Mouse (Mus musculus) hindbrain, embryonic 12.5 days (tissue): Measurements from ENCODE around the gene Acaca. TPM values are rescaled to one million over a fixed set of nuclear protein-coding genes. Genes with fewer than 3 reads are reported as not detected.
A peak's percentile ranks its signal among the peaks of the same experiment; 100 is the strongest.
"Not testable (repeated sequence)": the region's sequence is repeated elsewhere in the genome, so short reads cannot be mapped to it uniquely, and the experiment has no call there.

Experiments
- ATAC-seq: fragments of 200-750 bp; cut with Nextera tagmentation; 2 replicates; pipeline ENCODE4 v1.8.0; 2017; ENCODE audit warnings: moderate TSS enrichment; ENCODE audit not compliant: low FRiP score
- H3K27ac ChIP-seq: fragments of 300-500 bp; sonication (generic); 2 replicates; pipeline ENCODE4 v1.5.1; 2016; ENCODE audit warnings: mild to moderate bottlenecking
- H3K27me3 ChIP-seq: fragments of 300-500 bp; sonication (generic); 2 replicates; pipeline ENCODE4 v1.6.1; 2016; ENCODE audit warnings: mild to moderate bottlenecking
- H3K36me3 ChIP-seq: fragments of 300-500 bp; sonication (generic); 2 replicates; pipeline ENCODE4 v1.6.1; 2016; ENCODE audit warnings: mild to moderate bottlenecking
- H3K4me1 ChIP-seq: fragments of 300-500 bp; sonication (generic); 2 replicates; pipeline ENCODE4 v1.6.1; 2016
- H3K4me2 ChIP-seq: fragments of 300-500 bp; sonication (generic); replicated peaks from 2 replicates; pipeline ENCODE4 v1.6.1; 2016; ENCODE audit warnings: mild to moderate bottlenecking
- H3K4me3 ChIP-seq: fragments of 300-500 bp; sonication (generic); 2 replicates; pipeline ENCODE4 v1.5.1; 2016; ENCODE audit warnings: mild to moderate bottlenecking
- H3K9ac ChIP-seq: fragments of 300-500 bp; sonication (generic); 2 replicates; pipeline ENCODE4 v1.6.1; 2016; ENCODE audit warnings: mild to moderate bottlenecking, moderate library complexity
- H3K9me3 ChIP-seq: fragments of 300-500 bp; sonication (generic); replicated peaks from 2 replicates; pipeline ENCODE4 v1.6.1; 2016; ENCODE audit warnings: mild to moderate bottlenecking
- WGBS: fragments of 180-500 bp; shearing (Covaris S2); methylation state at CpG from one replicate; pipeline ENCODE4 v1.1.7; 2016; 5-methylcytosine and 5-hydroxymethylcytosine counted together
- polyA plus RNA-seq: library from polyadenylated mRNA; unstranded; fragments of >200 nt; fragmentation: Nextera tagmentation; extraction: Ambion mirVana; gene quantifications from 2 replicates; pipeline ENCODE4 v1.2.1, GENCODE M21; 2016

Acaca gene
- polyA plus RNA-seq, 1 experiment from 2014 or later, result 31.6 TPM

DNA sequence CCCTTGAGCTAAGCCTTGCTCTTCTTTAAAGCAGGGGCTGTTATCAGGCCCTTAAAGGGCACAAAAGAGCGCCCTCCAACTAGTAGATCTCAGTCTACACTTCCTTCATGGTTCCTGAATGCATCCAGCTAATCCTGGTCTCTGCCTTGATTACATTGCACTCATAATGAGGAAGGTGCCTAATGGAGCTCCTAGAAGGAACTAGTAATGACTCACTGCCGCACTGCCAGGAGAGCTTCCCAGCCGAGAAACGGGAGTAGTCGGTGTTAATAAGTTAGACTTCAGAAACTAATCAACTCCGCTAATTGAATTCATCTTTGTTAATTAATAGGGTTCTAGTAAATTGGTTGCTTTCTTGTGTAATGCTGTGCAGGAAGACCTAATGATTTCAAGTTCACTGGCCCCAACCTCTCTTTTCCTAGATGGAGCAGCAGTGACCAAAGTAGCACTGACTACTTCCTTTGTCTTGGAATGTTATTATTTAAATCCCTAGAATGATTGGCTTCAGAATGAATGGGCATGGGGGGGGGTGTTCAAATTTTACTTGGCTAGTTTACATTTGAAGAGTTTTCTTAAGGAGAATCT, 176.8 kb downstream of the Acaca start:
- H3K9ac ChIP-seq, result no peak overlapping the region
- H3K9me3 ChIP-seq, result no peaks in the 10 kb centered on the region
- no peaks in the 10 kb centered on the region for H3K4me1 ChIP-seq
- no peak for ATAC-seq
- WGBS, result 89% methylated on average over 6 of the region's 6 CpGs
- no peak overlapping the region for H3K27ac ChIP-seq
- H3K27me3 ChIP-seq, result no peaks in the 10 kb centered on the region
- H3K36me3 ChIP-seq, result peaks cover 12% of the 10 kb centered on the region
- H3K4me2 ChIP-seq, result no peak overlapping the region
- H3K4me3 ChIP-seq, result no peak overlapping the region

- ATAC-seq, result no peak
- 52% methylated on average over 7 of the region's 7 CpGs for WGBS
- Histone ChIP-seq H3K4me1 (peaks cover 11% of the 10 kb centered on the region), H3K9me3 (no peaks in the 10 kb centered on the region), H3K27me3 (no peaks in the 10 kb centered on the region), H3K36me3 (0 out of 2 replicates have a peak, but pooled peaks cover 7% of the 10 kb centered on the region), H3K27ac (peak overlapping the region; percentile 80), H3K4me3 (no peak overlapping the region), H3K9ac (no peak overlapping the region), H3K4me2 (no peak overlapping the region)
These were observed 194.7 kb downstream of the Acaca start for GRCm38 (mm10) chr11:84324032-84324752.

DNA sequence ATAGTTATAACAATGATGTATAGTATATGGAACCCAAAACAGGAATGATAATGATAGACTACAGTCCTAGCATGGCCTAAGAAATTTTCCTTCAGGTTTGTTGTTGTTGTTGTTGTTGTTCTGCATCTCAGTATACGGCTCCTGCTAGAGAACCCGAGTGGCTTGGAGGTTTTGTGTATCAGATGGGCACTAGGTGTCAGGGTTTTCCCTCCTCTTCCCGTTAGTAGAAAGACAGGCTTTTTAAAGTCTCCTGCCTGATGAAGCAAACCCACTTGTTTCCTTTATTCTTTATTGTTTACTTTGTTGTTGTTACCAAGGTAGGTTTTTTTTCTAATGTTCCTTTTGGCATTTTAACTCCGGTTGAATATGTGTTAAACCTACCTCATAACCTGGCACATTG, 197.6 kb downstream of the Acaca start:
- Histone ChIP-seq H3K4me1 (peaks cover 11% of the 10 kb centered on the region), H3K4me3 (no peak overlapping the region), H3K27me3 (no peaks in the 10 kb centered on the region), H3K36me3 (0 out of 2 replicates have a peak, but pooled peaks cover 7% of the 10 kb centered on the region), H3K9me3 (no peaks in the 10 kb centered on the region), H3K9ac (no peak overlapping the region), H3K4me2 (no peak overlapping the region), H3K27ac (no peak overlapping the region)
- ATAC-seq, result no peak
- WGBS, result 80% methylated on average over 4 of the region's 4 CpGs

DNA sequence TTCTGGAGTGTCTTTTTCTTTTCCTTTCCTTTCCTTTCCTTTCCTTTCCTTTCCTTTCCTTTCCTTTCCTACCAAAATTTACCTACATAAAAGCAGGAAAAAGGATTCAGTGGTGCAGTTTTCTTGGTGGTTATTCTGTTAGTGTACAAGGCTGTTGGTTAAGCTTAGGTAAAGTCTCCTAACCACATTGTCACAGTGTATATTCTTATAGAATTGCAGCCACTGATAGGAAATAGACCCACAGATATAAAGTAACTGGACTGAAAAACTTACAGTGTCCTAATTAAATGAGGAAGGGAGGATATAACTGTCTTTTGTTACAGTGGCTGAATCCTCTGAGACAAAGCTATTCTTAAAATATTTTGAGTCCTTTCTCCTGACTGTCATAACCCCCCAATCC, 202.9 kb downstream of the Acaca start:
- Histone ChIP-seq H3K9me3 (no peaks in the 10 kb centered on the region), H3K27ac (no peak overlapping the region), H3K4me3 (no peak overlapping the region), H3K9ac (no peak overlapping the region), H3K4me1 (no peaks in the 10 kb centered on the region), H3K4me2 (no peak overlapping the region), H3K36me3 (0 out of 2 replicates have a peak, but pooled peaks cover 4% of the 10 kb centered on the region), H3K27me3 (no peaks in the 10 kb centered on the region)
- ATAC-seq, result no peak

- H3K4me1 ChIP-seq, result no peaks in the 10 kb centered on the region
- 83% methylated on average over 3 of the region's 3 CpGs for WGBS
- H3K4me2 ChIP-seq, result no peak overlapping the region
- H3K27me3 ChIP-seq, result no peaks in the 10 kb centered on the region
- H3K36me3 ChIP-seq, result 0 out of 2 replicates have a peak, but pooled peaks cover 4% of the 10 kb centered on the region
- H3K9ac ChIP-seq, result no peak overlapping the region
- H3K27ac ChIP-seq, result no peak overlapping the region
- ATAC-seq, result no peak
- H3K9me3 ChIP-seq, result no peaks in the 10 kb centered on the region
- no peak overlapping the region for H3K4me3 ChIP-seq
These were observed 203.4 kb downstream of the Acaca start for GRCm38 (mm10) chr11:84332860-84333259.

- not testable (repeated sequence) for H3K27me3 ChIP-seq, H3K9ac ChIP-seq, H3K27ac ChIP-seq, ATAC-seq, H3K36me3 ChIP-seq, H3K4me1 ChIP-seq, H3K4me2 ChIP-seq, H3K4me3 ChIP-seq, H3K9me3 ChIP-seq
- 98% methylated on average over 8 of the region's 8 CpGs for WGBS
These were observed 208.8 kb downstream of the Acaca start for GRCm38 (mm10) chr11:84338273-84338672.

GRCm38 (mm10) chr11:84340630-84341029, 211.2 kb downstream of the Acaca start:
- no peak for ATAC-seq
- Histone ChIP-seq H3K4me3 (no peak overlapping the region), H3K36me3 (0 out of 2 replicates have a peak, but pooled peaks cover 8% of the 10 kb centered on the region), H3K4me1 (no peaks in the 10 kb centered on the region), H3K27ac (no peak overlapping the region), H3K9me3 (no peaks in the 10 kb centered on the region), H3K9ac (no peak overlapping the region), H3K27me3 (no peaks in the 10 kb centered on the region), H3K4me2 (no peak overlapping the region)
- WGBS, result 84% methylated on average over 2 of the region's 2 CpGs

DNA sequence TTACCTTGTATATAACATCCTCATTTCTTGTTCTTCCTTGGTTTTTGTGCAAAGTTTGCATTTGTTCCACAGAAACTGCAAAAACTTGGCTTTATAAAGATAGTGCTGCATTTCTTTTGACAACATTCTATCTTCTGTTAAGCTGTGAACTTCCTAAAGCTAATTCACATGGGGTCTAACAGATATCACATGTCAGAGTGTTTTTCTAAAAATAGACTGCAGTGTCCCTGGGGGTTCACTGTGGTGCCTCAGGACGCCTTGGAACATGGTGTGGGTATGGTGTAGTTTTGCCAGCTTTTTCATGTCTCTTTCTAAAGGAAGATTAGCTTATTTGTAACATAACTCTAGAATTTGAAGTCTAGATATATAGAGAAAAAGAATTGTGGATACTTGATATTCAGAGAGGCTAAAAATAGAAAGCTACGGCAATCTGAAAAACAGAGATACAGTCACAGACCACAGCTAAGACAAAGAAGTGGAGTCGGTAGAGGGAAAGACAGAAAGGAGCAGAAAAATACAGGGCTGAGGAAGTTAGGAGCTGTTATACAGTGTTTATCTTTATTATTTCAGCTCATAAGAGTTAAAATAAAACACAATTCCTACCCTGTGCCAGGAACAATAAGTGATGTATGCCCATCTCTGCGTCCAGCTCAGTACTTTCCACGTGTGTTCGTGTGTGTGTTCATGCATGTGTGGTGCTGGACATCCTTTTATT, 215.2 kb downstream of the Acaca start:
- Histone ChIP-seq H3K4me3 (no peak overlapping the region), H3K9me3 (no peaks in the 10 kb centered on the region), H3K4me1 (peaks cover 11% of the 10 kb centered on the region), H3K9ac (no peak overlapping the region), H3K27me3 (no peaks in the 10 kb centered on the region), H3K27ac (no peak overlapping the region), H3K36me3 (no peaks in the 10 kb centered on the region), H3K4me2 (no peak overlapping the region)
- no peak for ATAC-seq
- 78% methylated on average over 6 of the region's 6 CpGs for WGBS

DNA sequence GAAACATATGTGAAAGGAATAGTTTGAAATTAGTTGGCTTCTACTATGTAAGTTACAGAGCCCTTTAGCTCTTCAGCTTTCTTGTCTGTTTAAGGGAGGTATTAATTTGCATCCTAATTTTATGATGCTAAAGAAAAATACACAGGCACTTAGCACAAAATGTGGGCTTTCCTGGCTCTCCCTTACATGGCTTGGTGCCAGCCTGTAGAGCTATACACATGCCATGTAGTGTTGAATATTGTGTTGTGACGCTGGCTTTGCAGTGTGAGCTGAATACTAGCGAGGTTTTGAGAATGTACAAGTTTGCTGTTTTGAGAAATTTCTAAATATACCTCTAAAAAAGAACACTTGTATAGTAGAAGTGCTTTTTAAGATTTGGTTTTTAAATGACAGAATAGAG, 218.3 kb downstream of the Acaca start:
- Histone ChIP-seq H3K27ac (peak overlapping the region; percentile 87; the same call in 1 of the 2 replicates), H3K9ac (no peak overlapping the region), H3K4me2 (no peak overlapping the region), H3K27me3 (no peaks in the 10 kb centered on the region), H3K4me1 (peaks cover 27% of the 10 kb centered on the region), H3K9me3 (no peaks in the 10 kb centered on the region), H3K4me3 (no peak overlapping the region), H3K36me3 (no peaks in the 10 kb centered on the region)
- 83% methylated on average over 2 of the region's 2 CpGs for WGBS
- no peak for ATAC-seq

DNA sequence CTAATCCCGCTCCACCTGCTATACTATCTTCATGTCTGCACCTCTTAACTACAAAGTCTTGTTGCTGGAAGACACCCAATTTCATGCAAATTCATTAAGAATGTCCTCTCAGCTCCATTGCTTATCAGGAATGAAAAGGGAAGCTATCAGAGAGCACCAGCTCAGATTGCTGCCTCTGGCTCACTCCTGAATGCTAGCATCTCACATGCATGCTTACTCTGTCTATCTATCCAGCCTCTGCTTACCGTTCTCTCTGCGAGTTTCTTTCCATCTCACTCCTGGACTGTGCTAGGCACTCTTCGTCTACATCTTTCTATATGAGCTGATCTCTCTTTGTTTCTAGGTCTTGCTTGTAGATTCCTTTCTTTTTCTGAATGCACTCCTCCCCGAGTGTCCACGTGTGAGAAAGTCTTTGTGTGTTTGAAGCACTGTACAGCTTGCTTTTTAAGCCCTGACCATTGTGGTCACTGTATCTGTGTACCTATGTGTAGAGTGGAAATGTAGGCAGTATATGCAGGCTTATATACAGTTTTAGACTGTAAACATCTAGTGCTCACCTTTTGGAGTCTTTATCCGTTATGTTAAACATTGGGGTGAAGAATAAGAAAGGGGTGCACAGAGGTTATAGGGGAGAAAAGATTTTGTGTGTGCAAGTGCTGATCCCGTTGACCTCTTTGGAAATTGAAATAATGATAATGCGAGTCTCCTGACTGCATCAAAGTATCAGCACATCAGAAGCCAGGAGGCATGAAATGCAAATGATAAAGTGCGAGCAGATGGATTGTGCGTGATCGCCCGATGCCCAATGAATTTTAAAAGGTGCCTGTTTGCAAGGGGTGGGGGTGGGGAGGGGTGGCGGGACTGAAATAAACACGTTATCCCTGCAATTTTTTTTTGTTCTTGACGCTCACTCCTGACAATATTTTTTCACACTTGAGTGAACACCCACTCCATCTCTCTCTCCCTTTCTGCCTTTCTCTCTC, 219.7 kb downstream of the Acaca start:
- no peak overlapping the region for H3K9ac ChIP-seq
- H3K4me2 ChIP-seq, result peak overlapping the region; percentile 41
- peak; percentile 66; the same call in 1 of the 2 replicates for ATAC-seq

DNA sequence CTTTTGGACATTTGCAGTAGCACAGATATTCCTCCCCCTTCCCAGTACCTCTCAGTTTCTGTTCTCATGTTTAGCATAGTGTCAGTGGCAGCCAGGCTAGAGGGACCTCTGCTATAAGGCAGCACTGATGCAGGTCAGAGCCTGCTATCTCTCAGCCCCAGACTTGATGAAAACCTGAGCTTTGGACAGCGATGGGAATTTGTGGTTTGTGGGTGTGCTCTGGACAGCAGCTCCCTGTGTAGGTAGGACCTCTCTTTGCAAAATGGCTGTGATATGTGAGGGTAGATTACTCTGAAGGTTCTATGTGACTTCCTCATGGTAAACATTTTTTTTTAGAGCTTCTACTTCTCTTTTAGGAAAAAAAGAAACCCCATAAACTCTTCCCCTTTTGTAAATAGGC, 221.7 kb downstream of the Acaca start:
- WGBS, result 88% methylated on average over 1 of the region's 1 CpGs
- no peaks in the 10 kb centered on the region for H3K36me3 ChIP-seq
- no peak overlapping the region for H3K4me2 ChIP-seq
- 0 out of 2 replicates have a peak overlapping the region, but pooled peaks have one; percentile 19 for H3K27ac ChIP-seq
- no peaks in the 10 kb centered on the region for H3K27me3 ChIP-seq
- ATAC-seq, result no peak
- H3K4me3 ChIP-seq, result no peak overlapping the region
- H3K9ac ChIP-seq, result no peak overlapping the region
- H3K4me1 ChIP-seq, result peaks cover 29% of the 10 kb centered on the region
- H3K9me3 ChIP-seq, result no peaks in the 10 kb centered on the region

More for the DNA sequence above, 219.7 kb downstream of the Acaca start:
- Histone ChIP-seq H3K4me3 (no peak overlapping the region), H3K27ac (peak overlapping the region; percentile 87), H3K36me3 (no peaks in the 10 kb centered on the region), H3K4me1 (peaks cover 29% of the 10 kb centered on the region), H3K27me3 (no peaks in the 10 kb centered on the region), H3K9me3 (no peaks in the 10 kb centered on the region)
- WGBS, result 45% methylated on average over 16 of the region's 16 CpGs
